Mouse (Mus musculus): ENCODE results near the gene Rala. TPM values are rescaled to one million over a fixed set of nuclear protein-coding genes. Genes with fewer than 3 reads are reported as not detected.

Rala gene
- 18.6 and 24.6 TPM in 2 replicates for polyA plus RNA-seq (2012; rRNA removed; ENCODE audit: low replicate concordance)

GRCm38 (mm10) chr13:17944078-17944917 is at the start of gene Rala:
Rala (minus strand) TSS chr13:17944239.

GRCm38 (mm10) chr13:17992697-17993514 is 48.9 kb upstream of the Rala start, which contains the start of gene Yae1d1:
Yae1d1 (minus strand) TSS chr13:17993349.

Other genes with a start within 250 kb of the Rala start
- 5.2 and 11.9 TPM in 2 replicates for gene Mplkip, start 249.0 kb downstream of the Rala start, polyA plus RNA-seq (2012; rRNA removed; ENCODE audit: low replicate concordance)
- 2.1 and 4.1 TPM in 2 replicates for gene Sugct, start 248.7 kb downstream of the Rala start, polyA plus RNA-seq (2012; rRNA removed; ENCODE audit: low replicate concordance)
- gene Cdk13, start 139.1 kb downstream of the Rala start, polyA plus RNA-seq (2012; rRNA removed; ENCODE audit: low replicate concordance), result 20.4 and 35.8 TPM in 2 replicates
- 10.4 and 16.6 TPM in 2 replicates for gene Yae1d1, start 49.1 kb upstream of the Rala start, polyA plus RNA-seq (2012; rRNA removed; ENCODE audit: low replicate concordance)